Mouse (Mus musculus) liver, adult 2 months (tissue): ENCODE measurements around the gene Srgap1.

Source experiments
- CTCF ChIP-seq: fragments of 200-500 bp; IDR thresholded peaks from 2 replicates; pipeline ENCODE4 v1.5.1; 2011; ENCODE audit warnings: low read depth, low read length, control low read depth
- POLR2A ChIP-seq: fragments of 200-500 bp; IDR thresholded peaks from 2 replicates; pipeline ENCODE4 v1.6.1; 2011; ENCODE audit warnings: low read length, control low read depth; ENCODE audit not compliant: insufficient read depth; ENCODE audit errors: extremely low read depth

GRCm38 (mm10) chr10:121984887-121985286 is 62.2 kb downstream of the Srgap1 start:
- TF ChIP-seq POLR2A (no peak), CTCF (no peak)
